ENCODE assay signal across 13 mouse cellular contexts in the genomic region with DNA sequence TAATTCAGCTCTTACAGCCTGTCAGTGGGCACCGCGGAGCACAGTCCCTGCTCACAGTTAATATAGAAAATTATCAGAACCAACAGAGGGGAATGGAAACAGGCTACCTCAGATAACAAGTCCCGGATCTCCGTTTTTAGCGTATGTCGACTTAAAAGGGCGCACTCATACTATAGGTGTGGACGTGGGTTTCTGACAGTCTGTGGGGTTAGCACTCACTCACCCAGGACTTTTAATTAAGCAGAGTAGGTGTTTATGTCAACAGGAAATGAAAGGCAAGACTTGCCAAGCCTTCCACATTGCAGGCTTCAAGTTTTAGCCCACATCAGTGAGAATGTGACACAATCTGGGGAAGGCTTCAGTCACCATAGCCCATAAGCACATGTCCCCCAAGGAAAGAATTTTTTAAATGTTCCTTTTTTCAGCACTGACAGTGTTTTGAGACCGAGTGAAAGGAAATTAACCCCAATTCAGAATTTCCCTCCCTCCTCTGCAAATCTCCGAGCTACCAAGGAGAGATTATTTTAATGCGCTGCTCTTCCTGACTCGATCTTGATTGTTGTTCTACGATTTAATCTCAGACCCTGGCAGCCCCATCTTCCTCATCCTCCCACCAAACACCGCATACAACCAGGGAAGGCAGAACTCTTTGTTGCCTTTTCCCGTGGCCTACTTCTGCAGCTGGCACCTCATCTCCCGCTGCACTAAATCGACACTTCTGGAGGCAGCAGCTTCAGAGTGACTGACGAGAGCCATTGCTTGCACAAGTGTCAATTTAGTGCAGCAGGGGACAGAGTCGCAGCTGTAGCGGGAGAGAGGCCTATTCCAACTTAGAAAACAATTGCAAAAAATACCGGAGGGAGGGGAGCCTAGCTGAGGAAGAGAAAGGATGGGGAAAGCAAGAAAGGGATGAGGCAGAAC.
A peak's percentile ranks its signal among the peaks of the same experiment; 100 is the strongest.
DNase-seq lines count a peak whose midpoint lies in the region; ATAC-seq and TF ChIP-seq lines count a peak whose summit lies in the region.
"Had no signal": no experiment of that assay in that cellular context is flagged by ENCODE, and none has a peak within 500 bp of the region (broad histone marks: within the 10 kb centered on the region; RNA-seq: fewer than 3 reads in every experiment).

No protein-coding gene starts in this region.

- H3K9me3 ChIP-seq in forebrain, embryonic 13.5 days (replicated peaks) = no peaks in the 10 kb centered on the region
- H3K9me3 ChIP-seq in limb, embryonic 11.5 days (ENCODE audit: control insufficient read depth, low read length) = no peaks in the 10 kb centered on the region
- H3K9me3 ChIP-seq in liver, postnatal 0 days (ENCODE audit: low read length) = no peaks in the 10 kb centered on the region

- H3K9ac ChIP-seq in forebrain, embryonic 13.5 days = 0 out of 2 replicates have a peak overlapping the region, but pooled peaks have one; percentile 8
- H3K9ac ChIP-seq in limb, embryonic 11.5 days (ENCODE audit: low read length) = no peak overlapping the region
- no peak overlapping the region for H3K9ac ChIP-seq in liver, postnatal 0 days (replicated peaks)

- H3K27me3 ChIP-seq in forebrain, embryonic 13.5 days = no peaks in the 10 kb centered on the region
- H3K27me3 ChIP-seq in limb, embryonic 11.5 days (ENCODE audit: control insufficient read depth, insufficient read depth, low read length) = no peaks in the 10 kb centered on the region
- no peaks in the 10 kb centered on the region for H3K27me3 ChIP-seq in liver, postnatal 0 days (ENCODE audit: insufficient read depth, low read length)

- whole genome bisulfite sequencing in forebrain, embryonic 13.5 days = 48% methylated on average over 21 of the region's 21 CpGs
- 27% methylated on average over 21 of the region's 21 CpGs for WGBS in limb, embryonic 11.5 days
- 55% methylated on average over 21 of the region's 21 CpGs for WGBS in liver, postnatal 0 days (ENCODE audit: insufficient replicate concordance)

- H3K4me1 ChIP-seq in forebrain, embryonic 13.5 days = peaks cover 13% of the 10 kb centered on the region
- H3K4me1 ChIP-seq in limb, embryonic 11.5 days (ENCODE audit: control insufficient read depth, insufficient read depth, low read length) = peaks cover 4% of the 10 kb centered on the region; the same call in 1 of the 2 replicates
- no peaks in the 10 kb centered on the region for H3K4me1 ChIP-seq in liver, postnatal 0 days (ENCODE audit: insufficient read depth)

- peak; percentile 10 to 17 for DNase-seq in left cerebral cortex, adult 2 months (ENCODE audit: extremely low spot score in 1 of 2, low spot score in 2 of 2)
- DNase-seq in left cerebral cortex, postnatal 4 days = no peak
- peak; percentile 40 for DNase-seq in limb, embryonic 11.5 days (ENCODE audit: low spot score)
- DNase-seq in retina, embryonic 14.5 days (ENCODE audit: low spot score) = peak; percentile 45
- no peak for DNase-seq in spleen, postnatal 4 days (ENCODE audit: low spot score in 2 of 2)
- no peak for DNase-seq in liver, postnatal 0 days
- no peak for DNase-seq in spleen, postnatal 36 days (ENCODE audit: low spot score in 2 of 2)
- DNase-seq: cerebellum, postnatal 14 days; gastrocnemius, postnatal 36 days; lung, adult 2 months; thymus, postnatal 4 days had no signal

- intact Hi-C loops in left cerebral cortex, adult 2 months (cut with DNase I) = no loop called here
- intact Hi-C loops in left cerebral cortex, postnatal 4 days (cut with DNase I) = no loop called here

- H3K4me2 ChIP-seq in forebrain, embryonic 13.5 days = peak overlapping the region; percentile 16; the same call in 1 of the 2 replicates
- H3K4me2 ChIP-seq in limb, embryonic 11.5 days (ENCODE audit: low read depth, severe bottlenecking) = peak overlapping the region; percentile 33
- no peak overlapping the region for H3K4me2 ChIP-seq in liver, postnatal 0 days (ENCODE audit: low read depth, low read length)

- H3K27ac ChIP-seq in left cerebral cortex, adult 2 months = peak overlapping the region; percentile 26; the same call in 1 of the 2 replicates
- peak overlapping the region; percentile 76 for H3K27ac ChIP-seq in forebrain, embryonic 13.5 days
- no peak overlapping the region for H3K27ac ChIP-seq in limb, embryonic 11.5 days (replicated peaks; ENCODE audit: low read depth, low read length)
- H3K27ac ChIP-seq in liver, postnatal 0 days (ENCODE audit: low read depth) = no peak overlapping the region

- no peak for TF ChIP-seq EP300 in liver, postnatal 0 days (IDR thresholded peaks at IDR 0.05; ENCODE audit: low read depth)

- no peaks in the 10 kb centered on the region for H3K36me3 ChIP-seq in forebrain, embryonic 13.5 days (ENCODE audit: poor library complexity, severe bottlenecking)
- H3K36me3 ChIP-seq in limb, embryonic 11.5 days (ENCODE audit: control insufficient read depth, insufficient read depth, low read length) = no peaks in the 10 kb centered on the region
- H3K36me3 ChIP-seq in liver, postnatal 0 days (replicated peaks; ENCODE audit: insufficient read depth, low read length) = no peaks in the 10 kb centered on the region

- H3K4me3 ChIP-seq in left cerebral cortex, adult 2 months = 0 out of 2 replicates have a peak overlapping the region, but pooled peaks have one; percentile 3
- no peak overlapping the region for H3K4me3 ChIP-seq in forebrain, embryonic 13.5 days
- H3K4me3 ChIP-seq in limb, embryonic 11.5 days (ENCODE audit: low read depth, low read length) = no peak overlapping the region
- no peak overlapping the region for H3K4me3 ChIP-seq in liver, postnatal 0 days (ENCODE audit: low read depth, low read length)

- no peak for TF ChIP-seq CTCF in left cerebral cortex, adult 2 months (IDR thresholded peaks at IDR 0.05)
- no peak for TF ChIP-seq CTCF in liver, postnatal 0 days (IDR thresholded peaks at IDR 0.05; ENCODE audit: low read depth)

- peak; percentile 92 for ATAC-seq in forebrain, embryonic 13.5 days
- ATAC-seq in limb, embryonic 11.5 days (ENCODE audit: insufficient number of reproducible peaks, low FRiP score, low TSS enrichment, low read depth) = peak; percentile 83
- no peak for ATAC-seq in liver, postnatal 0 days
- ATAC-seq: activated CD4-positive, CD25-positive, alpha-beta regulatory T cell, adult 4 months had no signal

Comparison
In these comparisons a context has a peak if more than half of its experiments do, and no peak if none do; other contexts are left out.
1. DNase-seq: peak in left cerebral cortex, adult 2 months (2 of 2), limb, embryonic 11.5 days (single experiment) and retina, embryonic 14.5 days (single experiment); none in left cerebral cortex, postnatal 4 days (single experiment), spleen, postnatal 4 days (0 of 2), liver, postnatal 0 days (single experiment) and spleen, postnatal 36 days (0 of 2).
2. H3K27ac ChIP-seq: peak in left cerebral cortex, adult 2 months (single experiment) and forebrain, embryonic 13.5 days (single experiment); none in limb, embryonic 11.5 days (single experiment) and liver, postnatal 0 days (single experiment).